Mouse (Mus musculus) bone marrow macrophage, adult 2 months (primary cell): ENCODE results near the gene Fam71f1.

Experiments used
- CTCF ChIP-seq: IDR thresholded peaks from 2 replicates; pipeline ENCODE4 v1.5.1; 2012; ENCODE audit warnings: low read depth, mild to moderate bottlenecking, low read length, moderate library complexity
- POLR2A ChIP-seq: IDR thresholded peaks from 2 replicates; pipeline ENCODE4 v1.6.1; 2012; ENCODE audit warnings: mild to moderate bottlenecking, low read depth, low read length, borderline replicate concordance

DNA sequence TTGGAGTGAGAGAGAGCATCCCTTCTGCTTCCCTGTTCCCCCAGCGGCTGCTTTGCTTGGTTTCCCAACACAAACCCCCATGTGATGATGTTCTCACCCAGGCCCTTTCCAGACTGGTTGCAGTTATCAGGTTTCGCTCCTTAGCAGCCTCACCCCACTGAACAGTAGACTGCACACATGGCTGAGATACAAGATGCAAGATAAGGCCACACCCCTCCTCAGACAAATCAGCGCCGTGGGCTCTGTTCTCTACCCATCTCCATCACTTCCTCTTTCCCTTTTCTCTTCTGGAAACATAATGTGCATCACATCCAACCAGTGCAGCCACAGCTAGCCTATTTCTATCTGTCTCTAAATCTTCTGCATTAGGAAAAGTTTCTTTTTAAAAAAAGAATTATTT lies 10.6 kb downstream of the Fam71f1 start:
- no peak for TF ChIP-seq CTCF
- TF ChIP-seq POLR2A = no peak
